Mouse (Mus musculus) forebrain, embryonic 16.5 days (tissue): ENCODE measurements around the gene Gm21974. TPM values are rescaled to one million over a fixed set of nuclear protein-coding genes. Genes with fewer than 3 reads are reported as not detected.

Source experiments
- polyA plus RNA-seq: library from polyadenylated mRNA; unstranded; fragments of >200 nt; fragmentation: Nextera tagmentation; extraction: Ambion mirVana; gene quantifications from 2 replicates; pipeline ENCODE4 v1.2.1, GENCODE M21; 2015

Gm21974 gene
- polyA plus RNA-seq, 1 experiment from 2014 or later: not detected

Other genes with a start within 250 kb of the Gm21974 start
- gene Bcl7c, start 186.5 kb downstream of the Gm21974 start, polyA plus RNA-seq: 30.6 and 33.8 TPM in 2 replicates
- 3.5 and 4.5 TPM in 2 replicates for gene Ctf1, start 182.7 kb downstream of the Gm21974 start, polyA plus RNA-seq
- gene Ctf2, start 163.3 kb downstream of the Gm21974 start, polyA plus RNA-seq: 0.11 and 0.17 TPM in 2 replicates
- gene Fbxl19, start 150.9 kb downstream of the Gm21974 start, polyA plus RNA-seq: 8.0 and 8.4 TPM in 2 replicates
- gene Orai3, start 125.6 kb downstream of the Gm21974 start, polyA plus RNA-seq: 9.5 and 9.6 TPM in 2 replicates
- gene Setd1a, start 118.8 kb downstream of the Gm21974 start, polyA plus RNA-seq: 19.8 and 20.7 TPM in 2 replicates
- not detected in 2 replicates for gene Gm49388, start 109.8 kb downstream of the Gm21974 start, polyA plus RNA-seq
- gene Hsd3b7, start 94.8 kb downstream of the Gm21974 start, polyA plus RNA-seq: 7.3 and 10.7 TPM in 2 replicates
- gene Stx4a, start 71.2 kb downstream of the Gm21974 start, polyA plus RNA-seq: 17.8 and 22.2 TPM in 2 replicates
- gene Stx1b, start 70.9 kb downstream of the Gm21974 start, polyA plus RNA-seq: 37.9 and 50.8 TPM in 2 replicates
- gene Zfp646, start 19.2 kb downstream of the Gm21974 start, polyA plus RNA-seq: 14.4 and 15.4 TPM in 2 replicates
- gene Zfp668, start 18.6 kb downstream of the Gm21974 start, polyA plus RNA-seq: 43.4 and 45.4 TPM in 2 replicates
- 0.87 and 1.3 TPM in 2 replicates for gene Prss53, start 4.5 kb downstream of the Gm21974 start, polyA plus RNA-seq
- gene Vkorc1, start 163 bp upstream of the Gm21974 start, polyA plus RNA-seq: 63.9 and 74.4 TPM in 2 replicates
- gene Bckdk, start 8.6 kb upstream of the Gm21974 start, polyA plus RNA-seq: 79.4 and 81.7 TPM in 2 replicates
- 53.3 and 55.4 TPM in 2 replicates for gene Kat8, start 17.1 kb upstream of the Gm21974 start, polyA plus RNA-seq
- gene Prss8, start 34.6 kb upstream of the Gm21974 start, polyA plus RNA-seq: 0.19 and 0.32 TPM in 2 replicates
- 13.2 TPM in 2 replicates for gene Prss36, start 51.3 kb upstream of the Gm21974 start, polyA plus RNA-seq
- gene Fus, start 72.0 kb upstream of the Gm21974 start, polyA plus RNA-seq: 342 and 386 TPM in 2 replicates
- gene Pycard, start 98.4 kb upstream of the Gm21974 start, polyA plus RNA-seq: 4.9 and 5.1 TPM in 2 replicates
- gene Trim72, start 108.5 kb upstream of the Gm21974 start, polyA plus RNA-seq: not detected in 2 replicates
- 0.99 and 1.1 TPM in 2 replicates for gene Itgam, start 167.2 kb upstream of the Gm21974 start, polyA plus RNA-seq
- not detected in 2 replicates for gene Gm49368, start 167.2 kb upstream of the Gm21974 start, polyA plus RNA-seq
- not detected in 2 replicates for gene Itgax, start 234.1 kb upstream of the Gm21974 start, polyA plus RNA-seq